Comparison of ENCODE assay signal across 22 mouse cellular contexts in genomic region chr1:189695321-189695720, GRCm38 (mm10). TPM values are rescaled to one million over a fixed set of nuclear protein-coding genes. Genes with fewer than 3 reads are reported as not detected.
DNase-seq lines count a peak whose midpoint lies in the region; ATAC-seq and TF ChIP-seq lines count a peak whose summit lies in the region.
"Had no signal": no experiment of that assay in that cellular context is flagged by ENCODE, and none has a peak within 500 bp of the region (broad histone marks: within the 10 kb centered on the region; RNA-seq: fewer than 3 reads in every experiment).

No protein-coding gene starts in this region.

- no peaks in the 10 kb centered on the region for H3K27me3 ChIP-seq in heart, embryonic 11.5 days (ENCODE audit: control insufficient read depth, insufficient read depth, low read length)
- H3K27me3 ChIP-seq in liver, embryonic 11.5 days (replicated peaks; ENCODE audit: control insufficient read depth, insufficient read depth, low read length): no peaks in the 10 kb centered on the region
- H3K27me3 ChIP-seq in liver, embryonic 14.5 days (ENCODE audit: control insufficient read depth, insufficient read depth, low read length): no peaks in the 10 kb centered on the region
- H3K27me3 ChIP-seq: intestine, embryonic 15.5 days; limb, embryonic 15.5 days; midbrain, embryonic 13.5 days had no signal

- peaks cover 4% of the 10 kb centered on the region; the same call in 1 of the 2 replicates for H3K4me1 ChIP-seq in heart, embryonic 11.5 days (ENCODE audit: control insufficient read depth, insufficient read depth, low read length)
- H3K4me1 ChIP-seq in liver, embryonic 11.5 days (replicated peaks; ENCODE audit: control insufficient read depth, insufficient read depth, low read length): peaks cover 5% of the 10 kb centered on the region; the same call in 1 of the 2 replicates
- H3K4me1 ChIP-seq in liver, embryonic 14.5 days (replicated peaks; ENCODE audit: control insufficient read depth in 2 of 2, insufficient read depth in 2 of 2, low read length in 1 of 2): peaks cover 0 to 7% of the 10 kb centered on the region in 2 experiments; a peak in 2 of 4 replicates
- H3K4me1 ChIP-seq: forebrain, embryonic 15.5 days; intestine, embryonic 15.5 days; limb, embryonic 15.5 days; midbrain, embryonic 13.5 days had no signal

- intact Hi-C loops in heart, postnatal 14 days (cut with DNase I): loop anchor here (5.0 kb wide), 1 partner anchor 232 kb away; no protein-coding TSS in a partner anchor

- ATAC-seq in heart, embryonic 11.5 days (replicated peaks; ENCODE audit: insufficient number of reproducible peaks, low FRiP score, low TSS enrichment): peak; percentile 62; the same call in 1 of the 2 replicates
- ATAC-seq in liver, embryonic 11.5 days (replicated peaks; ENCODE audit: low FRiP score): peak; percentile 65
- peak; percentile 79 for ATAC-seq in liver, embryonic 14.5 days (ENCODE audit: insufficient read depth)
- ATAC-seq: forebrain, embryonic 15.5 days; hindbrain, embryonic 16.5 days; intestine, embryonic 15.5 days; lung, postnatal 0 days; midbrain, embryonic 13.5 days had no signal

- H3K27ac ChIP-seq in heart, embryonic 11.5 days (ENCODE audit: low read depth, low read length): no peak overlapping the region
- H3K27ac ChIP-seq in liver, embryonic 11.5 days (ENCODE audit: low read depth, low read length): no peak overlapping the region
- H3K27ac ChIP-seq in liver, embryonic 14.5 days: no peak overlapping the region
- H3K27ac ChIP-seq: forebrain, embryonic 15.5 days; hindbrain, embryonic 10.5 days; intestine, embryonic 15.5 days; limb, embryonic 15.5 days; macrophage; midbrain, embryonic 13.5 days had no signal

- H3K36me3 ChIP-seq in heart, embryonic 11.5 days (ENCODE audit: control insufficient read depth, insufficient read depth, low read length): no peaks in the 10 kb centered on the region
- no peaks in the 10 kb centered on the region for H3K36me3 ChIP-seq in liver, embryonic 11.5 days (ENCODE audit: control insufficient read depth, insufficient read depth, low read length)
- no peaks in the 10 kb centered on the region for H3K36me3 ChIP-seq in liver, embryonic 14.5 days (replicated peaks; ENCODE audit: control insufficient read depth, insufficient read depth, low read depth)
- H3K36me3 ChIP-seq: forebrain, embryonic 15.5 days; hindbrain, embryonic 10.5 days; intestine, embryonic 15.5 days; limb, embryonic 15.5 days; midbrain, embryonic 13.5 days had no signal

- H3K9me3 ChIP-seq in heart, embryonic 11.5 days (replicated peaks; ENCODE audit: control insufficient read depth, low read length): no peaks in the 10 kb centered on the region
- no peaks in the 10 kb centered on the region for H3K9me3 ChIP-seq in liver, embryonic 11.5 days (ENCODE audit: control insufficient read depth, low read length)
- no peaks in the 10 kb centered on the region for H3K9me3 ChIP-seq in liver, embryonic 14.5 days (ENCODE audit: control insufficient read depth, low read length)
- H3K9me3 ChIP-seq: forebrain, embryonic 15.5 days; hindbrain, embryonic 10.5 days; intestine, embryonic 15.5 days; limb, embryonic 15.5 days; midbrain, embryonic 13.5 days had no signal

- no peak for DNase-seq in heart, postnatal 14 days
- no peak for DNase-seq in liver, embryonic 11.5 days (ENCODE audit: low spot score)
- no peak for DNase-seq in liver
- DNase-seq in liver, embryonic 14.5 days (ENCODE audit: low read depth in 3 of 3, low spot score in 3 of 3): peak in 1 of 3 experiments; percentile 20
- DNase-seq in urinary bladder, postnatal 36 days (ENCODE audit: low spot score in 2 of 2): no peak
- DNase-seq in adrenal gland, postnatal 25 days: no peak
- DNase-seq: adrenal gland, postnatal 14 days; cerebellum, adult 9-10 months; gastrocnemius, postnatal 10 days; kidney, adult 8-10 months; kidney, postnatal 10 days; left cerebral cortex, postnatal 4 days; thymus, postnatal 25 days had no signal

- no peak overlapping the region for H3K4me2 ChIP-seq in heart, embryonic 11.5 days
- no peak overlapping the region for H3K4me2 ChIP-seq in liver, embryonic 11.5 days
- no peak overlapping the region for H3K4me2 ChIP-seq in liver, embryonic 14.5 days (ENCODE audit: low read depth)
- H3K4me2 ChIP-seq: forebrain, embryonic 15.5 days; intestine, embryonic 15.5 days; limb, embryonic 15.5 days; midbrain, embryonic 13.5 days had no signal

- H3K9ac ChIP-seq in heart, embryonic 11.5 days (ENCODE audit: low read depth, low read length): no peak overlapping the region
- no peak overlapping the region for H3K9ac ChIP-seq in liver, embryonic 11.5 days (ENCODE audit: low read depth, low read length)
- H3K9ac ChIP-seq in liver, embryonic 14.5 days (replicated peaks): no peak overlapping the region
- H3K9ac ChIP-seq: forebrain, embryonic 15.5 days; intestine, embryonic 15.5 days; limb, embryonic 15.5 days; midbrain, embryonic 13.5 days had no signal

- TF ChIP-seq EP300 in liver, embryonic 14.5 days (IDR thresholded peaks at IDR 0.05; ENCODE audit: low read depth): peak; percentile 62

- H3K4me3 ChIP-seq in heart, embryonic 11.5 days (ENCODE audit: low read depth, low read length): no peak overlapping the region
- no peak overlapping the region for H3K4me3 ChIP-seq in liver, embryonic 11.5 days (ENCODE audit: low read depth, low read length)
- H3K4me3 ChIP-seq in liver, embryonic 14.5 days (ENCODE audit: insufficient read depth in 1 of 2, low read depth in 2 of 2, low read length in 2 of 2): no peak overlapping the region
- H3K4me3 ChIP-seq: forebrain, embryonic 15.5 days; hindbrain, embryonic 10.5 days; intestine, embryonic 15.5 days; limb, embryonic 15.5 days; midbrain, embryonic 13.5 days had no signal

- no peak for TF ChIP-seq CTCF in liver, embryonic 14.5 days (IDR thresholded peaks at IDR 0.05; ENCODE audit: low read depth)

RNA-seq across cellular contexts. Expression of gene Cenpf, which starts 7.4 kb away (rescaled TPM):
- polyA plus RNA-seq in heart, embryonic 11.5 days (2014; fragmentation: Nextera tagmentation; extraction: Ambion mirVana): 57.2 and 72.6 TPM in 2 replicates
- total RNA-seq in heart, postnatal 14 days (2021): 10 to 100 TPM in 1 of 2 experiments, 1 to 10 TPM in 1; 7.6 to 11.0 TPM
- polyA plus RNA-seq in liver, embryonic 11.5 days (2014; fragmentation: Nextera tagmentation; extraction: Ambion mirVana): 47.0 and 49.8 TPM in 2 replicates
- 5.0 and 12.0 TPM in 2 replicates for polyA plus RNA-seq in liver, embryonic 14.5 days (2012; rRNA removed)
- polyA plus RNA-seq in liver, embryonic 14.5 days (2014; fragmentation: Nextera tagmentation; extraction: Ambion mirVana): 43.2 and 45.4 TPM in 2 replicates
- total RNA-seq in adrenal gland, postnatal 25 days (2021): 7.2 and 11.9 TPM in 2 replicates

RNA-seq across cellular contexts. Expression of gene Ptpn14, which starts 32.7 kb away (rescaled TPM):
- polyA plus RNA-seq in heart, embryonic 11.5 days (2014; fragmentation: Nextera tagmentation; extraction: Ambion mirVana): 10.1 and 11.7 TPM in 2 replicates
- total RNA-seq in heart, postnatal 14 days (2021): 10 to 100 TPM; 32.1 to 33.1 TPM
- 3.2 TPM in 2 replicates for polyA plus RNA-seq in liver, embryonic 11.5 days (2014; fragmentation: Nextera tagmentation; extraction: Ambion mirVana)
- polyA plus RNA-seq in liver, embryonic 14.5 days (2012; rRNA removed): 0.39 and 0.50 TPM in 2 replicates
- polyA plus RNA-seq in liver, embryonic 14.5 days (2014; fragmentation: Nextera tagmentation; extraction: Ambion mirVana): 0.22 and 0.30 TPM in 2 replicates
- 17.1 and 23.4 TPM in 2 replicates for total RNA-seq in adrenal gland, postnatal 25 days (2021)
